Mouse (Mus musculus) liver (tissue): ENCODE results near the gene Actb.

Experiments used
- DNase-seq: peaks from one replicate; pipeline ENCODE4 v3.0.0-alpha.2; 2020; ENCODE audit warnings: mixed read lengths

Gene Actb

GRCm38 (mm10) chr5:142875513-142875905 lies 31.0 kb downstream of the Actb start:
- DNase-seq: no peak

GRCm38 (mm10) chr5:142874791-142875512 lies 31.6 kb downstream of the Actb start:
- DNase-seq: no peak

GRCm38 (mm10) chr5:142873718-142874117 lies 32.8 kb downstream of the Actb start:
- DNase-seq: no peak

- DNase-seq: no peak
These were observed 34.8 kb downstream of the Actb start for GRCm38 (mm10) chr5:142871765-142872164.

- no peak for DNase-seq
These were observed 37.1 kb downstream of the Actb start for GRCm38 (mm10) chr5:142869463-142869862.

GRCm38 (mm10) chr5:142857763-142858229 lies 48.8 kb downstream of the Actb start:
- no peak for DNase-seq

- DNase-seq: no peak
These were observed 50.1 kb downstream of the Actb start for GRCm38 (mm10) chr5:142856408-142856807.

GRCm38 (mm10) chr5:142854877-142855276 lies 51.7 kb downstream of the Actb start:
- DNase-seq: peak; percentile 63

GRCm38 (mm10) chr5:142853585-142853984 lies 53.0 kb downstream of the Actb start:
- DNase-seq: peak; percentile 44
